Mouse (Mus musculus) Muller cell, postnatal 12 days (primary cell): ENCODE measurements around the gene Scml2.
A peak's percentile ranks its signal among the peaks of the same experiment; 100 is the strongest.
"Not testable (repeated sequence)": the region's sequence is repeated elsewhere in the genome, so short reads cannot be mapped to it uniquely, and the experiment has no call there.

Source experiments
- DNase-seq: peaks from one replicate; pipeline ENCODE4 v3.0.0-alpha.2; 2015; ENCODE audit errors: inconsistent ontology term

Gene Scml2

DNA sequence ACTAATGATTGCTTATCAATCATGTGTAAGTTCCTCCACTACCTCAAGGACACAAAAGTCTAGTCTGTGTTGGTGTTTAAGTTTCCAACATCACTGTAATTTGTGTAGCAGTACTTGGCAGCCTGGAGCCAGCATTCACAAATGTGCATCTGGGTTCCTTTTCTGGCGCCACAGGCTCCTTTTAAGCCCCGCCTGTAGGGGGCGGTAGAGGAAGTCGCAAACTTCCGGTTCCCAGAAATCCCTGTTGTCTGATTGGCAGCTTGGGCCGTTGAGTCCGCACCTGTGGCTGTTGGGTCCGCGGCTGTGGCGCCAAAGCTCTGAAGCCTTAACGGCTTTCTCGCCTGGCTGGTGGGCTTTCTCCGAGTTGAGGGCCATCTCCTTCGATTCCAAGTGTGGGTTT is at the start of gene Scml2:
Gene Scml2 (plus strand): TSS at position 301 of the 400 bp plus-strand sequence.
- DNase-seq = not testable (repeated sequence)

DNA sequence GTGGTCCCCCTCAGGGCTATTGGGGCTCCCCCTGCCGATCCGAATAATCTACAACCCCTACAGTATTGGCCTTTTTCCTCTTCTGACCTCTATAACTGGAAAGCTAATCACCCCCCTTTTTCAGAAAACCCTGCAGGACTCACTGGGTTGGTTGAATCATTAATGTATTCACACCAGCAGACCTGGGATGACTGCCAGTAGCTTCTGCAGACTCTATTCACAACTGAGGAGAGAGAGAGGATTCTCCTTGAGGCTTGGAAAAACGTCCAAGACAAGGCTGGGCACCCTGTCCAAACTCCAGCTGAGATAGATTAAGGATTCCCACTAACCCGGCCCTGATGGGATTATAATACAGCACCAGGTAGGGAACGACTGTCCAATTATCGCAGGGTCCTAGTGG is 41.4 kb upstream of the Scml2 start:
- DNase-seq = not testable (repeated sequence)

DNA sequence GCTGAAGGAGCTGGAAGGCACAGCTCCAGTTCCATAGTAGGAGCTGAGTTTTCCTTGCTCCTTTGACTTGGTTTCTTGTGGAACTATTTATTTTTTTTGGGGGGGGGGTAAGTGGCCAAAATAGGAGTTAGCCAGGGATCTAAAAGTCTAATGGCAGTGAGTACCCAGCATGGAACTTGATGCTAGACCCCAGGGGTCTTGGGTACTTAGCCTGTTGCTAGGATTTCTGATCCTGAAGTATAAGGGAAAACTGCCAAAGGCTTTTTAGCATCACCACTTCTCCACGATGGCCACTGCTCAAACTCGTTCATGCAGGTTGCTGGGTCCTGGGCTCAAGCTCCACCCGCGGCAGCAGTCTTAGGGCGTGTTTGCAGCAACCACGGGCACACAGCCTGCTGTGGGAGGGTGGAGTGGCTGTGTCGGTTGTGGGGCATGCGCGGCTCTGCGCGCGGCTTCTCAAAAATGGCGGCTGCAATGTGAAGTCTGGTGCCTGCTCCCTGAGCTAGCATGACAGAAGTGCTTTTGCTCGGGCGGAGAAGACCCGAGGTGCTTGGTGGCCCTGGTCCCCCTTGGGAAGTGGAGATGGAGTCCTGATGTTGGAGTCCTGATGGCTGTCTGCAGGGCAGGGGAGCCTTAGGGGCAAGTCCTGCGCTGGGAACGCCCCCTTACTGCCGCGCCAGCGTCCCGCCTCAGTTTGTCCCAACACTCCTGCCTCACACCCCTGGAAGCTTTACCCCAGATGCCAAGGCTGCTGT is 45.5 kb downstream of the Scml2 start:
- DNase-seq = peak; percentile 60

DNA sequence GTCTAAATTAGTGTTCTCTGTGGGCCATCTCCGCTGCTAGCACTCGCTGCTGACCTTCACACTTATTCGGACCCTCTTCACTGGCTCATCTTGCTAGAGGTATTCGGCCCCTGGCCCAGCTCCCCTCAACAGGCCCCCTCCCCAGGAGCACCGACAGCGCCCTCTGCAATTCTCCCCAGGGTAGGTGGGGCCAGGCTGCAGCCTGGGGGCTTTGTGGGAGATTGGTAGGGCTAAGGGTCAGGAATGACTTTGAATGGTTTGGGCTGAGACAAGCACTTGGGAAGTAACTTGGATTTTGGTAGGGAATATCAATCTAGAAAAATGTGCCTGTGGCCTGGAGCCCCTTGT is 46.0 kb downstream of the Scml2 start:
- DNase-seq = no peak

DNA sequence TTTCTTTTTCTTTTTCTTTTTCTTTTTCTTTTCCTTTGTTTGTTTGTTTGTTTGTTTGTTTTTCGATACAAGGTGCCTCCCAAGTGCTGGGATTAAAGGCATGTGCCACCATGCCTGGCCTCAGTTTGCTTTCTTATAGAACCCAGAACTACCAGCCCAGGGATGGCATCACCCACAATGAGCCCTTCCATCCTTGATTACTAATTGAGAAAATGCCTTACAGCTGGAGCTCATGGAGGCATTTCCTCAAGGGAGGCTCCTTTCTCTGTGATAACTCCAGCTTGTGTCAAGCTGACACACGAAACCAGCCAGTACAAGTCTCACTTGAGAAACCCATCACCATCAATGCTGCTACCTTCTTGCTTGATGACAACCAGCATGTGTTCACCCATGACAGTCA is 170.2 kb downstream of the Scml2 start, which contains the start of gene Gm15262:
Gene Gm15262 (plus strand): TSS at position 301 of the 400 bp plus-strand sequence.
- not testable (repeated sequence) for DNase-seq
